Mouse (Mus musculus): ENCODE results near the gene Adap2.

GRCm38 (mm10) chr11:80141825-80142521 lies 11.9 kb upstream of the Adap2 start, which contains the start of gene Tefm:
- TF ChIP-seq POLR2A (IDR thresholded peaks at IDR 0.05; ENCODE audit: insufficient read depth, low read depth, low read length) (peak; percentile 81), CTCF (IDR thresholded peaks at IDR 0.05; ENCODE audit: insufficient read depth, low read depth, low read length) (no peak)
